Mouse (Mus musculus) E14TG2a.4 (cell line): ENCODE measurements around the gene Tnpo2.

Experiments
- CTCF ChIP-seq: conservative IDR thresholded peaks from 2 replicates; pipeline ENCODE4 v1.5.1; 2014; ENCODE audit warnings: low read length
- NANOG ChIP-seq: IDR thresholded peaks from 2 replicates; pipeline ENCODE4 v1.6.1; 2014; ENCODE audit warnings: borderline replicate concordance, low read length, mixed read lengths
- POU5F1 ChIP-seq: IDR thresholded peaks from 2 replicates; pipeline ENCODE4 v1.6.1; 2014; ENCODE audit warnings: low read length, borderline replicate concordance

DNA sequence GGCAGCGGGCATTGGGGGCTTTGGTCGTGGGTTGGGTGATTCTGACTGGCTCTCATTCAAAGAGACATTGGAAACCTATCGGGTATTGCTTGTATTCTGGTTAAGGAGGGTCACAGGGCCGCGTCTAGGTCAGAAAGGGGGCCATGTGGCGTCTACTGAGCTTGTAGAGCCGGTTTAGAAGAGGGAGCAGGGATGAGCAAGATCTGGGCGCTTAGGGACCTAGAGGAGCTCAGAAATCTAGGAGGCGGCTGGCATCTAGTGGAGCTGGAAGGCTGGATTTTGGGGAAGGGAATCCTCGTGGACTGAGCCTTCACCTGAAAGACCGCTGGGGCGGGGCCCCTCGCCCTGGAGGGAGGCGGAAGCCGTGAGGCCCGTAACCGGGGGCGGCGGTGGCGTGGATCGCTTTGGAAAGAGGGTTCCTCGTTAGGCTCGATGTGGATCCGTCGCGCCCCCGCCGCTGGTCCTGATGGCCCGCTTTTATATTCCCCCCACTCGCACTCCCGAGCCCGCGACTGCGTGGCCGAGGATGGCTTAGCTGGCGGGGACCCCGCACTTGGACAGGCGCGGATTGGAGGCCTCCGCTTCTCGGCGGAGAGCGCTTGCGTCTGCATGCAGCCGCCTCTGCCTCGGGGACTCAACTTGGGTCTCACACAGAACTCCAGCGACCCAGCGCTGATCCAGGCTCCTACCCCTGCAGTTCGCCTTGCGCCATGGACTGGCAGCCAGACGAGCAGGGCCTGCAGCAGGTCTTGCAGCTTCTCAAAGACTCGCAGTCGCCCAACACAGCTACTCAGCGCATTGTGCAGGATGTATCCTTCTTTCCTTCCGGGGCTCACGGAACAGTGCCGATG is 1.2 kb downstream of the Tnpo2 start:
- TF ChIP-seq CTCF (no peak), POU5F1 (no peak), NANOG (no peak)
